Mouse (Mus musculus) adrenal gland, postnatal 4 days (tissue): Measurements from ENCODE around the gene Ndp. TPM values are rescaled to one million over a fixed set of nuclear protein-coding genes. Genes with fewer than 3 reads are reported as not detected.

Experiments
- DNase-seq, 2 experiments: peaks; one replicate each; pipeline ENCODE4 v3.0.0; 2021 to 2022; ENCODE audit warnings: low spot score in 2 of 2, mixed read lengths in 2 of 2
- long read RNA-seq, 2 experiments: library from polyadenylated mRNA; stranded (forward); transcript quantifications; one replicate each; pipeline ENCODE4 v2.0.0; 2021
- total RNA-seq, 2 experiments: library from RNA; stranded (reverse); gene quantifications; 2 replicates each; pipeline ENCODE4 v1.2.3; 2021

Ndp gene
- total RNA-seq, result under 1 TPM; 0.50 to 0.56 TPM
- long read RNA-seq, experiment 1, result 0 reads
- long read RNA-seq, experiment 2, partial matches to known transcripts, result 0 of 1 reads
- long read RNA-seq, experiment 2, other reads (novel, unspliced or antisense), result 0 of 1 reads

GRCm38 (mm10) chrX:16911241-16911873 is at the start of gene Ndp:
Gene Ndp (minus strand): TSS chrX:16911774.
- DNase-seq, result no peak

GRCm38 (mm10) chrX:16954767-16955166 is 43.2 kb upstream of the Ndp start:
- DNase-seq, result no peak

GRCm38 (mm10) chrX:16918006-16918405 is 6.4 kb upstream of the Ndp start:
- DNase-seq, result no peak

GRCm38 (mm10) chrX:16913118-16913517 is 1.5 kb upstream of the Ndp start:
- DNase-seq, result no peak

GRCm38 (mm10) chrX:16911911-16912310 is 337 bp upstream of the Ndp start:
- DNase-seq, result no peak

- DNase-seq, result no peak
Observed at GRCm38 (mm10) chrX:16910211-16911095, 1.1 kb downstream of the Ndp start.

GRCm38 (mm10) chrX:16908652-16909051 is 2.9 kb downstream of the Ndp start:
- no peak for DNase-seq

GRCm38 (mm10) chrX:16907554-16907953 is 4.0 kb downstream of the Ndp start:
- DNase-seq, result no peak

- DNase-seq, result no peak
Observed at GRCm38 (mm10) chrX:16894377-16895175, 17.0 kb downstream of the Ndp start.

GRCm38 (mm10) chrX:16867640-16868314 is 43.8 kb downstream of the Ndp start:
- DNase-seq, result no peak

- DNase-seq, result no peak
Observed at GRCm38 (mm10) chrX:16860244-16860643, 51.3 kb downstream of the Ndp start.

GRCm38 (mm10) chrX:16846034-16846433 is 65.5 kb downstream of the Ndp start:
- DNase-seq, result no peak

- DNase-seq, result no peak
Observed at GRCm38 (mm10) chrX:16841443-16841842, 70.1 kb downstream of the Ndp start.

- no peak for DNase-seq
Observed at GRCm38 (mm10) chrX:16837293-16837692, 74.3 kb downstream of the Ndp start.

GRCm38 (mm10) chrX:16836488-16837082 is 75.0 kb downstream of the Ndp start:
- DNase-seq, result no peak

Other genes with a start within 250 kb of the Ndp start
- gene Maob, start 94.4 kb downstream of the Ndp start, total RNA-seq, result 10 to 100 TPM; 11.1 to 14.1 TPM